In the genomic region with DNA sequence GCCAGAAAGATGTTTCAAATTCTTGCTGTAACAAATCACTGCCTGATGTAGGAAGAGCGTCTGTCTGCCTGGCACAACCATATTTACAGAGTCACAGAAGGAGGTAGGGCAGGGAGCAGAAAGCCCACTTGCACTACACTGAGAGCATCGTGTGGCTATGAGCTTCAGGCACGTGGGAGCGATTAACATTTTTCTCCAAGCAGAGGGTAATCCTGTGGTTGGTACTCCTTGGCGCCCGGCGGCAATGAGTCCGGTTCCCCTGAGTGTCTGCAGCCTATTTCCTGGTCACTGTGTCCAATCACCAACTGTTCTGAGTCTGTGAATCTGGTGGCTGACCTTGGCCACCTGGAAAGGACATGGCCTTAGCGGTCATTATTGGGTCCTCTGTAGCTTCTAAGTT, we compare ENCODE assay signal across 22 mouse cellular contexts.
"Had no signal": no experiment of that assay in that cellular context is flagged by ENCODE, and none has a peak within 500 bp of the region (broad histone marks: within the 10 kb centered on the region; RNA-seq: fewer than 3 reads in every experiment).

No protein-coding gene starts in this region.

- ATAC-seq: liver, embryonic 12.5 days had no signal

- H3K36me3 ChIP-seq: limb, embryonic 13.5 days; liver, embryonic 12.5 days; liver, embryonic 15.5 days; lung, embryonic 15.5 days; midbrain, embryonic 10.5 days; neural tube, embryonic 12.5 days; neural tube, embryonic 15.5 days; stomach, embryonic 15.5 days had no signal

- DNase-seq: kidney, adult 11 months; kidney, adult 8-10 months; kidney, postnatal 14 days; kidney, postnatal 4 days; liver; lung, adult 18-20 months; lung, postnatal 10 days; lung, postnatal 36 days; midbrain, embryonic 14.5 days; right cerebral cortex, adult 18-20 months; right cerebral cortex, postnatal 14 days; right cerebral cortex, postnatal 4 days; thymus, postnatal 36 days had no signal

- H3K4me1 ChIP-seq: liver, embryonic 12.5 days; liver, embryonic 15.5 days; lung, embryonic 15.5 days; megakaryocyte, embryonic 14.5 days; stomach, embryonic 15.5 days had no signal

- H3K27ac ChIP-seq: limb, embryonic 13.5 days; liver, embryonic 12.5 days; liver, embryonic 15.5 days; lung, embryonic 15.5 days; neural tube, embryonic 12.5 days; neural tube, embryonic 15.5 days; stomach, embryonic 15.5 days had no signal

- H3K4me3 ChIP-seq: limb, embryonic 13.5 days; liver, embryonic 12.5 days; liver, embryonic 15.5 days; lung, embryonic 15.5 days; megakaryocyte, embryonic 14.5 days; midbrain, embryonic 10.5 days; neural tube, embryonic 12.5 days; neural tube, embryonic 15.5 days; stomach, embryonic 15.5 days had no signal

- H3K4me2 ChIP-seq: limb, embryonic 13.5 days; liver, embryonic 12.5 days; liver, embryonic 15.5 days; lung, embryonic 15.5 days; neural tube, embryonic 12.5 days; neural tube, embryonic 15.5 days; stomach, embryonic 15.5 days had no signal

- H3K9ac ChIP-seq: limb, embryonic 13.5 days; liver, embryonic 12.5 days; liver, embryonic 15.5 days; lung, embryonic 15.5 days; neural tube, embryonic 12.5 days; neural tube, embryonic 15.5 days; stomach, embryonic 15.5 days had no signal

- H3K27me3 ChIP-seq: limb, embryonic 13.5 days; liver, embryonic 12.5 days; liver, embryonic 15.5 days; lung, embryonic 15.5 days; megakaryocyte, embryonic 14.5 days; neural tube, embryonic 12.5 days; neural tube, embryonic 15.5 days; stomach, embryonic 15.5 days had no signal

- H3K9me3 ChIP-seq: limb, embryonic 13.5 days; liver, embryonic 12.5 days; liver, embryonic 15.5 days; lung, embryonic 15.5 days; neural tube, embryonic 12.5 days; neural tube, embryonic 15.5 days; stomach, embryonic 15.5 days had no signal
